Mouse (Mus musculus) limb, embryonic 11.5 days (tissue): ENCODE data around the gene Smox. TPM values are rescaled to one million over a fixed set of nuclear protein-coding genes. Genes with fewer than 3 reads are reported as not detected.

ENCODE experiments used
- ATAC-seq: fragments of 200-750 bp; cut with Nextera tagmentation; 2 replicates; pipeline ENCODE4 v1.8.0; 2017; ENCODE audit warnings: low read depth; ENCODE audit not compliant: insufficient number of reproducible peaks, low FRiP score, low TSS enrichment
- DNase-seq: peaks from one replicate; pipeline ENCODE4 v3.0.0-alpha.2; 2015; ENCODE audit warnings: low spot score
- H3K27ac ChIP-seq: fragments of 300-500 bp; sonication (generic); replicated peaks from 2 replicates; pipeline ENCODE4 v1.5.1; 2014; ENCODE audit warnings: low read depth, mild to moderate bottlenecking, low read length
- H3K27me3 ChIP-seq: fragments of 300-500 bp; sonication (generic); 2 replicates; pipeline ENCODE4 v1.6.1; 2014; ENCODE audit warnings: mild to moderate bottlenecking, low read length, mixed read lengths; ENCODE audit not compliant: control insufficient read depth, insufficient read depth
- H3K36me3 ChIP-seq: fragments of 300-500 bp; sonication (generic); 2 replicates; pipeline ENCODE4 v1.6.1; 2014; ENCODE audit warnings: mild to moderate bottlenecking, low read length, moderate library complexity, mixed read lengths; ENCODE audit not compliant: control insufficient read depth, insufficient read depth
- H3K4me1 ChIP-seq: fragments of 300-500 bp; sonication (generic); 2 replicates; pipeline ENCODE4 v1.6.1; 2014; ENCODE audit warnings: low read length, mixed read lengths; ENCODE audit not compliant: control insufficient read depth, insufficient read depth
- H3K4me2 ChIP-seq: fragments of 300-500 bp; sonication (generic); 2 replicates; pipeline ENCODE4 v1.6.1; 2014; ENCODE audit warnings: low read depth, mild to moderate bottlenecking, moderate library complexity; ENCODE audit not compliant: severe bottlenecking
- H3K4me3 ChIP-seq: fragments of 300-500 bp; sonication (generic); 2 replicates; pipeline ENCODE4 v1.5.1; 2014; ENCODE audit warnings: low read depth, low read length
- H3K9ac ChIP-seq: fragments of 300-500 bp; sonication (generic); 2 replicates; pipeline ENCODE4 v1.6.1; 2014; ENCODE audit warnings: mild to moderate bottlenecking, low read length
- H3K9me3 ChIP-seq: fragments of 300-500 bp; sonication (generic); 2 replicates; pipeline ENCODE4 v1.6.1; 2016; ENCODE audit warnings: low read length; ENCODE audit not compliant: control insufficient read depth
- WGBS: fragments of 180-500 bp; shearing (Covaris S2); extraction: QIAGEN DNeasy Blood & Tissue Kit; methylation state at CpG from one replicate; pipeline ENCODE4 v1.1.7; 2014; 5-methylcytosine and 5-hydroxymethylcytosine counted together
- polyA plus RNA-seq: library from polyadenylated mRNA; unstranded; fragments of >200 nt; fragmentation: Nextera tagmentation; extraction: Ambion mirVana; gene quantifications from 2 replicates; pipeline ENCODE4 v1.2.1, GENCODE M21; 2014

The Smox gene
- polyA plus RNA-seq, 1 experiment from 2014 or later = 57.4 TPM

GRCm38 (mm10) chr2:131477917-131478316, 13.4 kb upstream of the Smox start:
- no peak overlapping the region for H3K4me2 ChIP-seq
- H3K4me3 ChIP-seq = no peak overlapping the region
- peaks cover 9% of the 10 kb centered on the region for H3K4me1 ChIP-seq
- no peaks in the 10 kb centered on the region for H3K36me3 ChIP-seq
- ATAC-seq (no peak), DNase-seq (no peak)
- WGBS = 89% methylated on average over 6 of the region's 6 CpGs
- no peaks in the 10 kb centered on the region; the same call in 1 of the 2 replicates for H3K9me3 ChIP-seq
- H3K27me3 ChIP-seq = no peaks in the 10 kb centered on the region
- H3K27ac ChIP-seq = no peak overlapping the region
- no peak overlapping the region for H3K9ac ChIP-seq

- Histone ChIP-seq H3K36me3 (no peaks in the 10 kb centered on the region), H3K9ac (no peak overlapping the region), H3K4me2 (no peak overlapping the region), H3K27me3 (no peaks in the 10 kb centered on the region), H3K9me3 (no peaks in the 10 kb centered on the region; the same call in 1 of the 2 replicates), H3K27ac (no peak overlapping the region), H3K4me1 (peaks cover 14% of the 10 kb centered on the region), H3K4me3 (no peak overlapping the region)
- 85% methylated on average over 8 of the region's 8 CpGs for WGBS
- DNase-seq = no peak
- ATAC-seq = no peak
Observed at GRCm38 (mm10) chr2:131478349-131478748, 12.9 kb upstream of the Smox start.

GRCm38 (mm10) chr2:131478916-131479315, 12.4 kb upstream of the Smox start:
- peaks cover 18% of the 10 kb centered on the region for H3K4me1 ChIP-seq
- WGBS = 90% methylated on average over 4 of the region's 4 CpGs
- no peak overlapping the region for H3K27ac ChIP-seq
- H3K9me3 ChIP-seq = no peaks in the 10 kb centered on the region; the same call in 1 of the 2 replicates
- H3K9ac ChIP-seq = no peak overlapping the region
- H3K36me3 ChIP-seq = no peaks in the 10 kb centered on the region
- DNase-seq = no peak
- H3K27me3 ChIP-seq = no peaks in the 10 kb centered on the region
- ATAC-seq = no peak
- no peak overlapping the region for H3K4me3 ChIP-seq
- no peak overlapping the region for H3K4me2 ChIP-seq

GRCm38 (mm10) chr2:131481733-131482132, 9.6 kb upstream of the Smox start:
- 5% methylated on average over 1 of the region's 1 CpGs for WGBS
- no peak overlapping the region for H3K4me3 ChIP-seq
- peaks cover 18% of the 10 kb centered on the region for H3K4me1 ChIP-seq
- no peaks in the 10 kb centered on the region; the same call in 1 of the 2 replicates for H3K9me3 ChIP-seq
- peak overlapping the region; percentile 82 for H3K27ac ChIP-seq
- no peak for ATAC-seq
- H3K36me3 ChIP-seq = no peaks in the 10 kb centered on the region
- no peak overlapping the region for H3K9ac ChIP-seq
- DNase-seq = peak; percentile 69
- no peak overlapping the region for H3K4me2 ChIP-seq
- no peaks in the 10 kb centered on the region for H3K27me3 ChIP-seq

GRCm38 (mm10) chr2:131482478-131482877, 8.8 kb upstream of the Smox start:
- 26% methylated on average over 6 of the region's 6 CpGs for WGBS
- peak; percentile 72 for DNase-seq

GRCm38 (mm10) chr2:131483562-131483961, 7.7 kb upstream of the Smox start:
- H3K4me1 ChIP-seq = peaks cover 26% of the 10 kb centered on the region
- ATAC-seq = no peak
- H3K27ac ChIP-seq = peak overlapping the region; percentile 82; the same call in 1 of the 2 replicates
- no peaks in the 10 kb centered on the region for H3K27me3 ChIP-seq
- no peak overlapping the region for H3K9ac ChIP-seq
- H3K9me3 ChIP-seq = no peaks in the 10 kb centered on the region; the same call in 1 of the 2 replicates
- H3K4me2 ChIP-seq = no peak overlapping the region
- no peak overlapping the region for H3K4me3 ChIP-seq
- no peaks in the 10 kb centered on the region for H3K36me3 ChIP-seq
- WGBS = 55% methylated on average over 7 of the region's 7 CpGs
- peak; percentile 25 for DNase-seq

More at GRCm38 (mm10) chr2:131482478-131482877, 8.8 kb upstream of the Smox start:
- Histone ChIP-seq H3K36me3 (no peaks in the 10 kb centered on the region), H3K4me2 (no peak overlapping the region), H3K4me3 (no peak overlapping the region), H3K4me1 (peaks cover 21% of the 10 kb centered on the region), H3K9ac (no peak overlapping the region), H3K27me3 (no peaks in the 10 kb centered on the region), H3K9me3 (no peaks in the 10 kb centered on the region; the same call in 1 of the 2 replicates), H3K27ac (peak overlapping the region; percentile 82)
- peak; percentile 33 for ATAC-seq

GRCm38 (mm10) chr2:131484182-131484581, 7.1 kb upstream of the Smox start:
- ATAC-seq (no peak), DNase-seq (no peak)
- 0 out of 2 replicates have a peak overlapping the region, but pooled peaks have one; percentile 30 for H3K27ac ChIP-seq
- H3K9ac ChIP-seq = no peak overlapping the region
- H3K9me3 ChIP-seq = no peaks in the 10 kb centered on the region; the same call in 1 of the 2 replicates
- no peaks in the 10 kb centered on the region for H3K27me3 ChIP-seq
- H3K4me2 ChIP-seq = no peak overlapping the region
- 82% methylated on average over 6 of the region's 6 CpGs for WGBS
- no peaks in the 10 kb centered on the region for H3K36me3 ChIP-seq
- peaks cover 26% of the 10 kb centered on the region for H3K4me1 ChIP-seq
- H3K4me3 ChIP-seq = no peak overlapping the region

GRCm38 (mm10) chr2:131485126-131485525, 6.2 kb upstream of the Smox start:
- Histone ChIP-seq H3K9me3 (no peaks in the 10 kb centered on the region), H3K4me2 (no peak overlapping the region), H3K9ac (no peak overlapping the region), H3K27me3 (no peaks in the 10 kb centered on the region), H3K36me3 (no peaks in the 10 kb centered on the region), H3K4me3 (no peak overlapping the region), H3K4me1 (peaks cover 26% of the 10 kb centered on the region), H3K27ac (no peak overlapping the region)
- WGBS = 92% methylated on average over 15 of the region's 15 CpGs
- ATAC-seq (no peak), DNase-seq (peak; percentile 19)

GRCm38 (mm10) chr2:131486046-131486445, 5.2 kb upstream of the Smox start:
- no peaks in the 10 kb centered on the region for H3K9me3 ChIP-seq
- H3K27ac ChIP-seq = no peak overlapping the region
- peaks cover 26% of the 10 kb centered on the region for H3K4me1 ChIP-seq
- 80% methylated on average over 3 of the region's 3 CpGs for WGBS
- DNase-seq = no peak
- no peaks in the 10 kb centered on the region for H3K27me3 ChIP-seq
- H3K36me3 ChIP-seq = no peaks in the 10 kb centered on the region
- ATAC-seq = no peak
- no peak overlapping the region for H3K4me3 ChIP-seq
- no peak overlapping the region for H3K9ac ChIP-seq
- H3K4me2 ChIP-seq = no peak overlapping the region
